Mouse (Mus musculus) heart, adult 2 months (tissue): Measurements from ENCODE around the gene Frrs1l. TPM values are rescaled to one million over a fixed set of nuclear protein-coding genes. Genes with fewer than 3 reads are reported as not detected.
A peak's percentile ranks its signal among the peaks of the same experiment; 100 is the strongest.

Experiments used
- DNase-seq, 2 experiments: peaks; one replicate each; pipeline ENCODE4 v3.0.0; 2021
- H3K27ac ChIP-seq: fragments of 200-600 bp; 2 replicates; pipeline ENCODE4 v1.8.1; 2022
- H3K27me3 ChIP-seq: fragments of 200-500 bp; 2 replicates; pipeline ENCODE4 v1.6.1; 2012; ENCODE audit warnings: mild to moderate bottlenecking, low read length, inconsistent platforms, mixed read lengths; ENCODE audit not compliant: control insufficient read depth, insufficient read depth
- H3K36me3 ChIP-seq: fragments of 200-500 bp; 2 replicates; pipeline ENCODE4 v1.6.1; 2012; ENCODE audit warnings: low read length, inconsistent platforms; ENCODE audit not compliant: control insufficient read depth, insufficient read depth
- H3K4me1 ChIP-seq: fragments of 200-500 bp; 2 replicates; pipeline ENCODE4 v1.6.1; 2011; ENCODE audit warnings: low read length; ENCODE audit not compliant: control insufficient read depth, insufficient read depth
- H3K4me3 ChIP-seq: fragments of 200-600 bp; 2 replicates; pipeline ENCODE4 v1.8.1; 2022
- H3K79me2 ChIP-seq: fragments of 200-500 bp; replicated peaks from 2 replicates; pipeline ENCODE4 v1.6.1; 2012; ENCODE audit warnings: mild to moderate bottlenecking, inconsistent platforms, low read length, moderate library complexity, mixed read lengths; ENCODE audit not compliant: control insufficient read depth, insufficient read depth
- H3K9ac ChIP-seq: fragments of 200-500 bp; 2 replicates; pipeline ENCODE4 v1.6.1; 2012; ENCODE audit warnings: low read depth, mild to moderate bottlenecking, control low read depth, inconsistent platforms, low read length, mixed read lengths
- CTCF ChIP-seq: fragments of 200-600 bp; IDR thresholded peaks from 2 replicates; pipeline ENCODE4 v1.8.1; 2022; ENCODE audit warnings: antibody characterized with exemption, mild to moderate bottlenecking, moderate library complexity
- EP300 ChIP-seq: fragments of 200-500 bp; IDR thresholded peaks from 2 replicates; pipeline ENCODE4 v1.6.1; 2011; ENCODE audit warnings: low read depth, low read length, control low read depth; ENCODE audit not compliant: insufficient read depth
- POLR2A ChIP-seq: fragments of 200-500 bp; IDR thresholded peaks from 2 replicates; pipeline ENCODE4 v1.6.1; 2011; ENCODE audit warnings: mild to moderate bottlenecking, low read depth, low read length, control low read depth; ENCODE audit not compliant: insufficient read depth
- WGBS: fragments of 180-500 bp; shearing (Covaris S2); methylation state at CpG from one replicate; pipeline ENCODE4 v1.1.7; 2018; 5-methylcytosine and 5-hydroxymethylcytosine counted together
- intact Hi-C: fragments of 180-260 bp; cut with DNase I; formaldehyde crosslinking; loops from one replicate; pipeline ENCODE4 v1.15.1; 2025
- long read RNA-seq: library from polyadenylated mRNA; stranded (forward); transcript quantifications from one replicate; pipeline ENCODE4 v2.0.0, GENCODE M21; 2021
- polyA plus RNA-seq: library from polyadenylated mRNA; depleted of rRNA; stranded (reverse); fragments of >200 nt; gene quantifications from 2 replicates; pipeline ENCODE4 v1.2.3, GENCODE M21; 2012; rRNA removed
- total RNA-seq, 2 experiments: library from RNA; stranded (reverse); gene quantifications; 2 replicates each; pipeline ENCODE4 v1.2.3; 2021

Frrs1l gene
- total RNA-seq (under 1 TPM; 0.03 to 0.05 TPM), polyA plus RNA-seq (0.06 and 0.09 TPM in 2 replicates)
- long read RNA-seq, result 0 reads

GRCm38 (mm10) chr4:56990215-56990584 lies at the start of gene Frrs1l:
Gene Frrs1l, minus strand, starts transcription at chr4:56990391.
- H3K36me3 ChIP-seq, result no peaks in the 10 kb centered on the region
- H3K9ac ChIP-seq, result peak within 1 kb of the TSS; percentile 41
- peaks cover 10% of the 10 kb centered on the region for H3K27me3 ChIP-seq
- H3K4me3 ChIP-seq, result no peak within 1 kb of the TSS
- no peak for TF ChIP-seq POLR2A
- no peaks in the 10 kb centered on the region for H3K79me2 ChIP-seq
- intact Hi-C loops, result no loop called here
- WGBS, result 2% methylated on average over 40 of the region's 44 CpGs
- no peaks in the 10 kb centered on the region for H3K4me1 ChIP-seq
- H3K27ac ChIP-seq, result no peak within 1 kb of the TSS
- DNase-seq, result no peak

- DNase-seq, result no peak
- no peak overlapping the region for H3K4me3 ChIP-seq
- no peaks in the 10 kb centered on the region for H3K4me1 ChIP-seq
- H3K36me3 ChIP-seq, result no peaks in the 10 kb centered on the region
- H3K9ac ChIP-seq, result no peak overlapping the region
- TF ChIP-seq CTCF (no peak), POLR2A (no peak), EP300 (no peak)
- H3K79me2 ChIP-seq, result no peaks in the 10 kb centered on the region
- no peak overlapping the region for H3K27ac ChIP-seq
- 15% methylated on average over 23 of the region's 23 CpGs for WGBS
- no peaks in the 10 kb centered on the region for H3K27me3 ChIP-seq
- intact Hi-C loops, result no loop called here
These were observed 49.2 kb upstream of the Frrs1l start for GRCm38 (mm10) chr4:57039127-57040031.

GRCm38 (mm10) chr4:57037554-57037953 lies 47.4 kb upstream of the Frrs1l start:
- TF ChIP-seq POLR2A, result no peak
- no peak for TF ChIP-seq CTCF
- no peak for TF ChIP-seq EP300
- Histone ChIP-seq H3K27me3 (no peaks in the 10 kb centered on the region), H3K4me1 (no peaks in the 10 kb centered on the region), H3K9ac (no peak overlapping the region), H3K36me3 (no peaks in the 10 kb centered on the region), H3K79me2 (no peaks in the 10 kb centered on the region), H3K27ac (no peak overlapping the region), H3K4me3 (no peak overlapping the region)
- intact Hi-C loops, result no loop called here
- 73% methylated on average over 7 of the region's 7 CpGs for WGBS
- DNase-seq, result no peak

GRCm38 (mm10) chr4:57034169-57034568 lies 44.0 kb upstream of the Frrs1l start:
- DNase-seq, result no peak
- Histone ChIP-seq H3K4me1 (no peaks in the 10 kb centered on the region), H3K36me3 (no peaks in the 10 kb centered on the region), H3K79me2 (no peaks in the 10 kb centered on the region), H3K27me3 (no peaks in the 10 kb centered on the region), H3K9ac (no peak overlapping the region), H3K27ac (no peak overlapping the region), H3K4me3 (no peak overlapping the region)
- intact Hi-C loops, result no loop called here
- 70% methylated on average over 5 of the region's 5 CpGs for WGBS
- no peak for TF ChIP-seq POLR2A
- TF ChIP-seq CTCF, result no peak
- no peak for TF ChIP-seq EP300

- no peaks in the 10 kb centered on the region for H3K79me2 ChIP-seq
- no peaks in the 10 kb centered on the region for H3K4me1 ChIP-seq
- no peak overlapping the region for H3K27ac ChIP-seq
- H3K9ac ChIP-seq, result no peak overlapping the region
- 62% methylated on average over 4 of the region's 4 CpGs for WGBS
- no peaks in the 10 kb centered on the region for H3K36me3 ChIP-seq
- DNase-seq, result no peak
- TF ChIP-seq CTCF, result no peak
- no peak for TF ChIP-seq POLR2A
- no peak for TF ChIP-seq EP300
- H3K4me3 ChIP-seq, result no peak overlapping the region
- no peaks in the 10 kb centered on the region for H3K27me3 ChIP-seq
- intact Hi-C loops, result no loop called here
These were observed 41.2 kb upstream of the Frrs1l start for GRCm38 (mm10) chr4:57031440-57031839.

GRCm38 (mm10) chr4:57027954-57028353 lies 37.8 kb upstream of the Frrs1l start:
- Histone ChIP-seq H3K4me3 (no peak overlapping the region), H3K27me3 (no peaks in the 10 kb centered on the region), H3K9ac (no peak overlapping the region), H3K79me2 (no peaks in the 10 kb centered on the region), H3K27ac (no peak overlapping the region), H3K4me1 (no peaks in the 10 kb centered on the region), H3K36me3 (no peaks in the 10 kb centered on the region)
- TF ChIP-seq EP300 (no peak), POLR2A (no peak), CTCF (no peak)
- DNase-seq, result no peak
- intact Hi-C loops, result no loop called here
- WGBS, result 31% methylated on average over 10 of the region's 10 CpGs
